Mouse (Mus musculus): ENCODE data around the gene Camk2n1. TPM values are rescaled to one million over a fixed set of nuclear protein-coding genes. Genes with fewer than 3 reads are reported as not detected.
"Not testable (repeated sequence)": the region's sequence is repeated elsewhere in the genome, so short reads cannot be mapped to it uniquely, and the experiment has no call there.

Gene Camk2n1
- polyA plus RNA-seq, 1 experiment from 2014 or later: 6.4 TPM

DNA sequence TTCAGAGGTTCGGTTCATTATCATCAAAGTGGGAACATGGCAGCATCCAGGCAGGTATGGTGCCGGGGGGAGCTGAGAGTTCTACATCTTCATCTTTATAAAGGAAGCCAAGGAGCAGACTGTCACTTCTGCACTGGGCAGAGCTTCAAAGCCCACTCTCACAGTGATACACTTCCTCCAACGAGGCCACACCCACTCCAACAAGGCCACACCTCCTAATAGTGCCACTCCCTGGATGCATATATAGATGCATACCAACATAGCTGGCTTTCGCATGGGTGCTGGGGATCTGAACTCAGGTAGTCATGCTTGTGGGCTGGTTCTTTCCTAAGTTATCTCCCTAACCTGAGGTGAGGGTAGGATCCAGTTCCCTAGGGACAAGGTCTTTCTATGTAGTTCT is 36.2 kb upstream of the Camk2n1 start:
- no peak overlapping the region for H3K4me2 ChIP-seq (replicated peaks; ENCODE audit: low read depth, low read length)
- H3K4me1 ChIP-seq (replicated peaks; ENCODE audit: control insufficient read depth, insufficient read depth, low read length): 0 out of 2 replicates have a peak, but pooled peaks cover 2% of the 10 kb centered on the region
- no peaks in the 10 kb centered on the region for H3K9me3 ChIP-seq (ENCODE audit: control insufficient read depth, low read length)
- DNase-seq (ENCODE audit: low spot score) (no peak), ATAC-seq (ENCODE audit: low FRiP score) (no peak)
- WGBS: 84% methylated on average over 4 of the region's 4 CpGs
- no peak overlapping the region for H3K27ac ChIP-seq (ENCODE audit: low read depth, low read length)
- H3K36me3 ChIP-seq (ENCODE audit: control insufficient read depth, insufficient read depth, low read length): no peaks in the 10 kb centered on the region
- no peak overlapping the region for H3K4me3 ChIP-seq (ENCODE audit: low read depth, low read length)
- H3K9ac ChIP-seq (ENCODE audit: low read depth, low read length): no peak overlapping the region
- no peaks in the 10 kb centered on the region for H3K27me3 ChIP-seq (ENCODE audit: control insufficient read depth, insufficient read depth, low read length)

DNA sequence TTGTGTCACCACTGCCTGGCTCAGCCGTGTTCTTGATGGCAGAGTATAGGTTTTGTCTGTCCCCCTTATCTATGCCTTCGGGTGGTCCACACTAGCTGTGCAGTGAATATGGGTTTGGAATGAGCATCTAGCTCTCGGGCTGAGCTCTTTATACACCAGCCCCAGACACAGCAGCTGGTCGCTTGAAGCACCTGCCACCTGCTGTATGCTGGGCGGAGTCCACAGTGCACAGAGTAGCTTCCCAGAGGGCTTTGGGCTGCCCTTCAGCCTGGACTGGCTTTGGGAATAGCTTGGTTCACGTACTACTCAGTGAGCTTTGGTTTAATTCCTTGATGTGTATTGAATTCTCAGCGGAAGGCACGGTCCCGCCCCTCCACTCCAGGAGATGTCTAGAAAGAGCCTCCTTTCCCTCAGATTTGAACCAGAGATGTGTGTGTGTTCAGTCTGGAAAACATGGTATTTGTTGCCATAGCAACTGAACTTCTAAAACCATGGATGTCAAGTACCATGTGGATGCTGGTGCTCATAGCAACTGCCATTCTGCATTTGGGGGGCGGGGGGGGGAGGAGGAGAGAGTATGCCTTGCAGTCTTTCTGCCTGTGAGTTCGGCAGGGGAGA is 35.7 kb upstream of the Camk2n1 start:
- 64% methylated on average over 11 of the region's 11 CpGs for WGBS
- H3K4me2 ChIP-seq (replicated peaks; ENCODE audit: low read depth, low read length): no peak overlapping the region
- H3K9ac ChIP-seq (ENCODE audit: low read depth, low read length): no peak overlapping the region
- no peaks in the 10 kb centered on the region for H3K9me3 ChIP-seq (ENCODE audit: control insufficient read depth, low read length)
- 0 out of 2 replicates have a peak, but pooled peaks cover 2% of the 10 kb centered on the region for H3K4me1 ChIP-seq (replicated peaks; ENCODE audit: control insufficient read depth, insufficient read depth, low read length)
- ATAC-seq (ENCODE audit: low FRiP score): no peak
- no peak for DNase-seq (ENCODE audit: low spot score)
- H3K4me3 ChIP-seq (ENCODE audit: low read depth, low read length): no peak overlapping the region
- no peaks in the 10 kb centered on the region for H3K36me3 ChIP-seq (ENCODE audit: control insufficient read depth, insufficient read depth, low read length)
- no peaks in the 10 kb centered on the region for H3K27me3 ChIP-seq (ENCODE audit: control insufficient read depth, insufficient read depth, low read length)
- H3K27ac ChIP-seq (ENCODE audit: low read depth, low read length): no peak overlapping the region

DNA sequence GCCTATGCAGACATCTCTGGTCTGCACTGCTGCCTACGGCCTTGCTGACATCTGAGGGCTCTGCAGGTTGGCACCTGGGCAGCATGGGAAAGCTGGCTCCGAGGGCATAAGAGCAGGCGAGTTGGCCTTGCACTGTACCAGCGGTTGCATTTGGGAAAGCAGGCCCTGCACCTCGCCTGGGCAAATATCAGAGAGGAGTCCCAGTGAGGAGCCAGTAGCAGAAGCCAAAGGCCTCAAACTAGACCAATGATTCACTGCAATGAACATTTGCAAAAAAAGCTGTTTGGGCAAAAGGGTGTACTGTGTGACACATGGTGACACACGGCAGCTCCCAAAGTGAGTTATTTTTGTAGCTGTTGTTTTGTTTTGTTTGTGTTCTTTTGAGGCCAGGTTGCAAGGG is 29.1 kb upstream of the Camk2n1 start:
- Histone ChIP-seq H3K9me3 (ENCODE audit: control insufficient read depth, low read length) (no peaks in the 10 kb centered on the region), H3K36me3 (ENCODE audit: control insufficient read depth, insufficient read depth, low read length) (no peaks in the 10 kb centered on the region), H3K27me3 (ENCODE audit: control insufficient read depth, insufficient read depth, low read length) (0 out of 2 replicates have a peak, but pooled peaks cover 2% of the 10 kb centered on the region), H3K27ac (ENCODE audit: low read depth, low read length) (no peak overlapping the region), H3K9ac (ENCODE audit: low read depth, low read length) (no peak overlapping the region), H3K4me1 (replicated peaks; ENCODE audit: control insufficient read depth, insufficient read depth, low read length) (no peaks in the 10 kb centered on the region), H3K4me3 (ENCODE audit: low read depth, low read length) (no peak overlapping the region), H3K4me2 (replicated peaks; ENCODE audit: low read depth, low read length) (no peak overlapping the region)
- ATAC-seq (ENCODE audit: low FRiP score): no peak
- WGBS: 84% methylated on average over 6 of the region's 6 CpGs
- DNase-seq (ENCODE audit: low spot score): no peak

DNA sequence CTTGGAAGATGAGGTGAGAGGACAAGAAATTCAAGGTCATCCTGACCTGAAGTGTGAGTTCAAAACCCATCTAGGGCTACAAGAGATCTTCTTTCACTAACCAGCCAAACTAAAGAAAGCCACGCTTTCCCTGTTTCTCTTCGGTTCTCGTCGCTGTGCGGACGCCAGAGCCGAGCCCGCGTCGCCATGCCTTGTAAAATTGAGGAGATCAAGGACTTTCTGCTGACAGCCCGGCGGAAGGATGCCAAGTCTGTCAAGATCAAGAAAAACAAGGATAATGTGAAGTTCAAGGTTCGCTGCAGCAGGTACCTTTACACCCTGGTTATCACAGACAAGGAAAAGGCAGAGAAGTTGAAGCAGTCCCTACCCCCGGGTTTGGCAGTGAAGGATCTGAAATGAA is 28.5 kb upstream of the Camk2n1 start:
- H3K4me3 ChIP-seq (ENCODE audit: low read depth, low read length); H3K27ac ChIP-seq (ENCODE audit: low read depth, low read length); H3K4me1 ChIP-seq (replicated peaks; ENCODE audit: control insufficient read depth, insufficient read depth, low read length); H3K9ac ChIP-seq (ENCODE audit: low read depth, low read length); H3K36me3 ChIP-seq (ENCODE audit: control insufficient read depth, insufficient read depth, low read length); ATAC-seq (ENCODE audit: low FRiP score); H3K27me3 ChIP-seq (ENCODE audit: control insufficient read depth, insufficient read depth, low read length); DNase-seq (ENCODE audit: low spot score); H3K9me3 ChIP-seq (ENCODE audit: control insufficient read depth, low read length); H3K4me2 ChIP-seq (replicated peaks; ENCODE audit: low read depth, low read length): not testable (repeated sequence)
- WGBS: 94% methylated on average over 14 of the region's 14 CpGs

DNA sequence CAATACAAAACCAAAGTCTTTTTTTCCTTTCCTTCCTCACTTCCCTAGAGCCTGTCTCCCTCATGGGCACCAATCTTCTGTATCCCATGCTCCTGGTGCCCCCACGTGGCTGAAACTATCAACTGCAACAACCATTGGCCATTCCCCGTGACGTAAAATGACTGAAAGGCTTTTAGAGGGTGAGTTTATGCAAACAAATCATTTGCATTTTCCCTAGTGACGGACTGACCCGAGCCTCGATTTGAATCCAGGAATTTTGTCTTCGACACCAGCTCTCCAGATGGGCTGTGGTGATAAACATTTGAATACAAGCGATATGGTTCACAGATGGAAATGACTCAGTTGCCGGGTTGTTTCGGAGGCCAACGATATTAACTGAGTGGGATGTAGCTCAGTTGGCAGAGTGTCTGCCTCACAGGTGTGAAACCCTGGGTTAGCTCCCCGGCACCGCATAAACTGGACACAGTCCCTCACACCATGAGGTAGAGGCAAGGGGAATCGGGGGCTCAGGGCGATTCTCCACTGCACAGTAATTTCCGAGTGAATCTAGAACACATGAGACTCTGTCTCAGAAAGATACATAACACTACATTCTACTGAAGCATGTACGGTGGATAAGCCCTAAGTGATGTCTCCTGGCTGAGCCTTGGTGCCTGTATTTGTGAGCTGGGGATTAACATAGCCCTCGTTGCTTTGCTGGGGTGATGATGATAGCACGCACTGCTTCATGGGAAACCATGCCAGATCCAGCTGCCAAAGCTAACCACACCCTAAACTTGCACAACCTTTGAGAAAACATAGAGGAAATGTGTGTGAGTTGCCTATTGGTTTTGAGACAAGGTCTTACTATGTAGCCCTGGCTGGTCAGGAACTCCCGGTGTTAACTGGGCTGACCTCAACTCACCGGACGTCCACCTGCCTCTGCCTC is 27.1 kb upstream of the Camk2n1 start:
- ATAC-seq (ENCODE audit: low FRiP score) (no peak), DNase-seq (ENCODE audit: low spot score) (peak; percentile 91)
- Histone ChIP-seq H3K9me3 (ENCODE audit: control insufficient read depth, low read length) (no peaks in the 10 kb centered on the region), H3K9ac (ENCODE audit: low read depth, low read length) (no peak overlapping the region), H3K36me3 (ENCODE audit: control insufficient read depth, insufficient read depth, low read length) (no peaks in the 10 kb centered on the region), H3K27ac (ENCODE audit: low read depth, low read length) (no peak overlapping the region), H3K4me2 (replicated peaks; ENCODE audit: low read depth, low read length) (0 out of 2 replicates have a peak overlapping the region, but pooled peaks have one; percentile 5), H3K4me1 (replicated peaks; ENCODE audit: control insufficient read depth, insufficient read depth, low read length) (no peaks in the 10 kb centered on the region), H3K27me3 (ENCODE audit: control insufficient read depth, insufficient read depth, low read length) (0 out of 2 replicates have a peak, but pooled peaks cover 2% of the 10 kb centered on the region), H3K4me3 (ENCODE audit: low read depth, low read length) (no peak overlapping the region)
- 43% methylated on average over 22 of the region's 22 CpGs for WGBS

DNA sequence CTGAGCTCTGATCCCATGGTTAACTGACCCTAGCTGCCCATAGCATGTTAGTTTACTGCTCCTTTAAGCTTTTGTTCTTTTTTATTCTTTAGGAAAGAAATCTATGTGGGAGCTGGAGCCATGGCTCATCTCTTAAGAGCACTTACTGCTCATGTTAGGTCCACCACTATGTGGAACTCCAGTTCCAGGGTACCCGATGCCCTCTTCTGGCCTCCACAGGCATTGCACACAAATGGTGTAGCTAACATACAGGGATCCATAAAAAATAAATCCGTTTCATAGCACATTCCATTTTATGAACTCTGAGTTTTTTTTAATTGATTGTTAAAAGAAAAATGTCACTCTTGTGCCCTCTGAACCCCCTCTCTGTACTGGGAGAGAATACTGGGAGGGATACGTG is 24.3 kb upstream of the Camk2n1 start:
- H3K4me3 ChIP-seq (ENCODE audit: low read depth, low read length): no peak overlapping the region
- H3K9me3 ChIP-seq (ENCODE audit: control insufficient read depth, low read length): no peaks in the 10 kb centered on the region
- H3K4me2 ChIP-seq (replicated peaks; ENCODE audit: low read depth, low read length): no peak overlapping the region
- H3K27ac ChIP-seq (ENCODE audit: low read depth, low read length): no peak overlapping the region
- no peaks in the 10 kb centered on the region for H3K36me3 ChIP-seq (ENCODE audit: control insufficient read depth, insufficient read depth, low read length)
- ATAC-seq (ENCODE audit: low FRiP score): no peak
- WGBS: 39% methylated on average over 3 of the region's 3 CpGs
- 0 out of 2 replicates have a peak, but pooled peaks cover 2% of the 10 kb centered on the region for H3K27me3 ChIP-seq (ENCODE audit: control insufficient read depth, insufficient read depth, low read length)
- H3K4me1 ChIP-seq (replicated peaks; ENCODE audit: control insufficient read depth, insufficient read depth, low read length): no peaks in the 10 kb centered on the region
- H3K9ac ChIP-seq (ENCODE audit: low read depth, low read length): no peak overlapping the region
- peak; percentile 56 for DNase-seq (ENCODE audit: low spot score)

DNA sequence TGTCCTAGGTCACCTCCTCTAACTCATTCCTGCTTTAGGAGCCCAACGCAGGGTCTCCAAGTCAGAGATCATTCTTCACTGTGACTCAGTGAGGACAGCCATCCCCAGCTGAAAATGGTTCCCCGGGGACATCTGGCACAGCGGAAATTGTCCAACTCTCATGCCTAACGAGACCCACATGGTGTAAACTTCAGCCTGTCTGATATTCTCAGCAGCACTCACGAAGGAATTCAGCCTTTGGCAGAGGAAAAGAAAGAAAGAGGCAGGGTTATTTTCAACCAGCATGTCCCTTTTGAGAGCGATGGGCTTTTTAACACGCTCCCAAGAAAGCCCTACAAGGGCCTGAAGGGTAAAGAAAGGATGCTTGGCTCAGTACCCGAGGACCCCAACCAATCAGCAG is 22.8 kb upstream of the Camk2n1 start:
- no peak overlapping the region for H3K4me3 ChIP-seq (ENCODE audit: low read depth, low read length)
- ATAC-seq (ENCODE audit: low FRiP score): no peak

DNA sequence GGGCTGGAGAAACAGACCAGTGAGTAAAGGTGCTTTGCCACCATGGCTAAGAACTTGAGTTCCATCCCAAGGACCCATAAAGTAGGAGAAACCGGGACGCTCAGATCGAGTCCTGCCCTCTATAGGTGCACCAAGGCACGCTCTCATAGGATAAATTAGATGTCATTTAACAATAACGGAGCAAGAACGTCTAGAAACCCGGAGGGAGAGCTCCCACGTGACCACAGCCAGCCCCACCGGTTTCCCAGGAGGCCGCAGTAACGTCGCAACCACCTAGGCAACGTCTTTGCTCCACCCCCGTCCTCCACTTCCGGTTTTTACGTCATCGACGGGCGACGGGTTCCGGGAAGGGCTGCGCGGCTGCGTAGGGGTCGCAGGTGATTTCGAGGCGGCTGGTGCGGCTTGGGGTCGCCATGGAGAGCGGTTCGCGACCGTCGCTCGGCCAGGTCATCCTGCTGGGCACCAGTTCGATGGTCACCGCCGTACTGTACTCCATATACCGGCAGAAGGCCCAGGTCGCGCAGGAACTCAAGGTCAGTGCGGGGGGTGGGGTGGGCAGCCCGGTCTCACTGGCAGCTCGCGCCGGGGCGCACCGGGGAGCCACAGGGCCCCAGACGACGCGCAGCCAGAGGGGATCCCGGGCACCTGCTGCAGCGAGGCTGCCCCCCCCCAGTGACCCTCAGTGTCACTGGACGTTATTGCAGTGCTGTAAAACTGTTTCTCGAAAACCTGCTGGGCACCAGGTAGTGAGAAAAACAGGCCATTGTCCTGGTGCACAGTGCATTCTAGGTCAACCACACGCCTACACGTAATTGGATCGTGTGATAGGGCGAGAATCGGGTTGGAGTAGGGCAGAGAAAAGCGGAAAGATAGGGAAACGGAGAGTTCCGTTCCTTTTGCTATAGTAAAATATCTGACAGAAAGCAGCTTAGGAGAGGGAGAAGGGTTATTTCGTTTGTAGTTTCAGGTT is 19.5 kb upstream of the Camk2n1 start, which contains the start of gene Mul1:
Mul1 (plus strand) TSS at position 325 of the 970 bp plus-strand sequence.
- WGBS: 1% methylated on average over 63 of the region's 64 CpGs
- peak within 1 kb of the TSS; percentile 88 for H3K4me3 ChIP-seq (ENCODE audit: low read depth, low read length)
- peak within 1 kb of the TSS; percentile 76 for H3K9ac ChIP-seq (ENCODE audit: low read depth, low read length)
- H3K4me2 ChIP-seq (replicated peaks; ENCODE audit: low read depth, low read length): peak within 1 kb of the TSS; percentile 89
- peak; percentile 99 for DNase-seq (ENCODE audit: low spot score)
- peak; percentile 93 for ATAC-seq (ENCODE audit: low FRiP score)
- no peaks in the 10 kb centered on the region for H3K27me3 ChIP-seq (ENCODE audit: control insufficient read depth, insufficient read depth, low read length)
- H3K4me1 ChIP-seq (replicated peaks; ENCODE audit: control insufficient read depth, insufficient read depth, low read length): peaks cover 8% of the 10 kb centered on the region
- H3K36me3 ChIP-seq (ENCODE audit: control insufficient read depth, insufficient read depth, low read length): peaks cover 17% of the 10 kb centered on the region
- H3K9me3 ChIP-seq (ENCODE audit: control insufficient read depth, low read length): no peaks in the 10 kb centered on the region
- 0 out of 2 replicates have a peak within 1 kb of the TSS, but pooled peaks have one; percentile 1 for H3K27ac ChIP-seq (ENCODE audit: low read depth, low read length)

More for the DNA sequence above, 22.8 kb upstream of the Camk2n1 start:
- H3K36me3 ChIP-seq (ENCODE audit: control insufficient read depth, insufficient read depth, low read length): no peaks in the 10 kb centered on the region
- H3K27ac ChIP-seq (ENCODE audit: low read depth, low read length): no peak overlapping the region
- 54% methylated on average over 8 of the region's 8 CpGs for WGBS
- no peaks in the 10 kb centered on the region for H3K9me3 ChIP-seq (ENCODE audit: control insufficient read depth, low read length)
- peaks cover 8% of the 10 kb centered on the region for H3K4me1 ChIP-seq (replicated peaks; ENCODE audit: control insufficient read depth, insufficient read depth, low read length)
- DNase-seq (ENCODE audit: low spot score): no peak
- H3K4me2 ChIP-seq (replicated peaks; ENCODE audit: low read depth, low read length): no peak overlapping the region
- 0 out of 2 replicates have a peak, but pooled peaks cover 2% of the 10 kb centered on the region for H3K27me3 ChIP-seq (ENCODE audit: control insufficient read depth, insufficient read depth, low read length)
- no peak overlapping the region for H3K9ac ChIP-seq (ENCODE audit: low read depth, low read length)
